Mouse (Mus musculus): ENCODE measurements around the gene Tmc6. TPM values are rescaled to one million over a fixed set of nuclear protein-coding genes. Genes with fewer than 3 reads are reported as not detected.
"Not testable (repeated sequence)": the region's sequence is repeated elsewhere in the genome, so short reads cannot be mapped to it uniquely, and the experiment has no call there.

The Tmc6 gene
- polyA plus RNA-seq, 1 experiment from 2014 or later, result 20.9 TPM

DNA sequence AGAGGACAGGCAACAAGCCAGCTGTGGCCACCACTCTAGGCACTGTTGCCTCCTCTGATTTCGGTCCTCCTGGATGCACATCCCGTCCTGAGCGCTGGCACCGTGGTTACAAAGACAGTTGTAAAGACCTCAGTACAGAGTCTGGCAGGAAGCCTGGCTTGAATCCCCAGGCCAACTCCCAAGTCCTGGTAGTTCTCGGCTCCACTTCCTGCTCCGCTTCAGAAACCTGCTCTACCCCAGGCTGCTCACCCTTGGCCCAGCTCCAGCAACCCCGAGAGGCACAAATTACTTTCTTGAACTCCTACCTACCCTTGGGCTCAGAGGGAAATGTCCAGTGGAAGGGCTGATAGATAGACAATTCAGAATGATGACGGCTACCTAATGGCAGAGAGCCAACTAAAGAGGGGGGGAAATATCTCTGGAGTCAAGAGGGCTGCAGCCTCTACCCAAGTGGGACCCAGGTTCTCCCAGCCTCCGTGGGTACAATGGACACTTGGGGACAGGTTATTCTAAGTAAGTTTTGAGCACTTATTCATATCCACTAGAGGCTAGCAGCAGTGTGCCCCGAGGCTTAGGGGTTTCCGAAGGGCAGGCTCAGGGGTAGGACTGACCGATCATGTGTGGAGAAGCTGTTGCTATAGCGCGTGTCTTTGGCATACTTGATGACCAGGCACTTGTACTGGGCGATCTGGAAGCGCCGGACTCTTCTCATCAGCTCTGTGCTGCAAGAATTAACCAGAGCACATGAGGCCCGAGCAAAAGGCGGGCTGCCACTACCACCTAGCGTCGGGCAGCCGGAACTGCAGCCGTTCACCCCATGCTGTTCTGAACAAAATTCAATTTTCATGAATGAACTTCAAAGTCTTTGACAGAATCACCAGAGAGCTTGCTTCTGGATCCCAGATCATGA is 42.3 kb upstream of the Tmc6 start:
- H3K4me3 ChIP-seq, result peak overlapping the region; percentile 65
- peak overlapping the region; percentile 95 for H3K27ac ChIP-seq
- peak; percentile 67 for ATAC-seq (replicated peaks; ENCODE audit: insufficient number of reproducible peaks, insufficient read depth, low FRiP score, low read depth)
- WGBS, result 8% methylated on average over 23 of the region's 23 CpGs
- H3K27me3 ChIP-seq, result no peaks in the 10 kb centered on the region
- H3K9ac ChIP-seq, result peak overlapping the region; percentile 73
- H3K4me2 ChIP-seq, result peak overlapping the region; percentile 92
- peaks cover 26% of the 10 kb centered on the region for H3K36me3 ChIP-seq
- no peaks in the 10 kb centered on the region for H3K9me3 ChIP-seq (replicated peaks)
- H3K4me1 ChIP-seq (replicated peaks), result peaks cover 87% of the 10 kb centered on the region

GRCm38 (mm10) chr11:117823411-117823810 is 41.4 kb upstream of the Tmc6 start:
- H3K4me1 ChIP-seq (replicated peaks), result peaks cover 84% of the 10 kb centered on the region
- no peak for ATAC-seq (replicated peaks; ENCODE audit: insufficient number of reproducible peaks, insufficient read depth, low FRiP score, low read depth)
- peak overlapping the region; percentile 92 for H3K4me2 ChIP-seq
- peaks cover 26% of the 10 kb centered on the region for H3K36me3 ChIP-seq
- 85% methylated on average over 6 of the region's 6 CpGs for WGBS
- no peaks in the 10 kb centered on the region for H3K9me3 ChIP-seq (replicated peaks)
- peak overlapping the region; percentile 95 for H3K27ac ChIP-seq
- H3K4me3 ChIP-seq, result no peak overlapping the region; the same call in 1 of the 2 replicates
- H3K27me3 ChIP-seq, result no peaks in the 10 kb centered on the region
- no peak overlapping the region for H3K9ac ChIP-seq

GRCm38 (mm10) chr11:117822728-117823241 is 40.8 kb upstream of the Tmc6 start:
- Histone ChIP-seq H3K27me3 (no peaks in the 10 kb centered on the region), H3K9me3 (replicated peaks) (no peaks in the 10 kb centered on the region), H3K4me3 (no peak overlapping the region), H3K27ac (peak overlapping the region; percentile 95), H3K4me1 (replicated peaks) (peaks cover 84% of the 10 kb centered on the region), H3K36me3 (peaks cover 33% of the 10 kb centered on the region), H3K4me2 (peak overlapping the region; percentile 33), H3K9ac (no peak overlapping the region)
- 29% methylated on average over 7 of the region's 7 CpGs for WGBS
- ATAC-seq (replicated peaks; ENCODE audit: insufficient number of reproducible peaks, insufficient read depth, low FRiP score, low read depth), result no peak

GRCm38 (mm10) chr11:117821868-117822267 is 39.9 kb upstream of the Tmc6 start:
- no peak overlapping the region for H3K27ac ChIP-seq
- H3K9me3 ChIP-seq (replicated peaks), result no peaks in the 10 kb centered on the region
- peaks cover 75% of the 10 kb centered on the region for H3K4me1 ChIP-seq (replicated peaks)
- ATAC-seq (replicated peaks; ENCODE audit: insufficient number of reproducible peaks, insufficient read depth, low FRiP score, low read depth), result no peak
- WGBS, result 86% methylated on average over 9 of the region's 9 CpGs
- H3K36me3 ChIP-seq, result peaks cover 42% of the 10 kb centered on the region
- H3K4me2 ChIP-seq, result no peak overlapping the region
- no peaks in the 10 kb centered on the region for H3K27me3 ChIP-seq
- H3K4me3 ChIP-seq, result no peak overlapping the region
- H3K9ac ChIP-seq, result no peak overlapping the region

DNA sequence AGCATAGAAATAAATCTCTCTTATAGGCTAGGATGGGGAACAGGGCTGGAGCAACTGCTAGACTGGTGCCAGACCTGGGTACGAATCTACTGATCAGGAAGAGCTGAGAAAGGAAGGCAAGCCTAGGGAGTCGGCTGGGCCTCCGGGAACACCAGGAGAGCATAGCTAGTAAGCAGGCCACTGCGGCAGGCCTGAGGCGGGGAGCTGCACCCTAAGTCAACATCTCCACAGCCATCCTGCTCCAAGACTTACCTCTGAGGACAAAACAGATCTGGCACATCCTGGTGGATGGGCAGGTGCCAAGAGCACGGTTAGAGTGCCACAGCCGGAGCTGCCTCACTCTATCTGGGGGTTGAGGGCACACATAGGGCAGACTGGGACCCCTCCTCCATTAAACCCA is 38.2 kb upstream of the Tmc6 start:
- Histone ChIP-seq H3K27ac (peak overlapping the region; percentile 89), H3K4me1 (replicated peaks) (peaks cover 68% of the 10 kb centered on the region), H3K4me3 (no peak overlapping the region), H3K36me3 (peaks cover 54% of the 10 kb centered on the region), H3K9ac (no peak overlapping the region), H3K27me3 (no peaks in the 10 kb centered on the region), H3K9me3 (replicated peaks) (no peaks in the 10 kb centered on the region), H3K4me2 (no peak overlapping the region)
- WGBS, result 87% methylated on average over 7 of the region's 7 CpGs
- ATAC-seq (replicated peaks; ENCODE audit: insufficient number of reproducible peaks, insufficient read depth, low FRiP score, low read depth), result no peak

DNA sequence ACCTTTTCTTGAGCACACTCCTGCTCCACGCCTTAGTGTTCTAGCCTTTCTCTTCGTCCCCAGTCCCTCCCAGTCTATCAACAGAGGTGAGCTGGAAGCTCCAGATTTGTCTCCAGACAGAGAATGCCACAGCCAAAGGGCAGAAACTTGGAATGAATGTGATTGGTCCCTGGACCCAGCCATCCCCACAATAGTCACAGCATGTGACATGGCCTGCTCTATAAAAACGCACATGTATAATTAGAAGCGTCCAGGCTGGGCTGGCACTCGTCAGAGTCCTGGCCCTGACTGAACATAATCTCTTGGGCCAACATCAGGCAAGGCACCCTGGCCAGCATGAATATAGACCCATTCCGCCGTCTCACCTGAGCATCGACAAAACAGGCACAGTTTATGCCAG is 37.1 kb upstream of the Tmc6 start:
- peak; percentile 77 for ATAC-seq (replicated peaks; ENCODE audit: insufficient number of reproducible peaks, insufficient read depth, low FRiP score, low read depth)
- H3K27ac ChIP-seq, result peak overlapping the region; percentile 89

GRCm38 (mm10) chr11:117816389-117816996 is 34.5 kb upstream of the Tmc6 start:
- H3K27me3 ChIP-seq, result no peaks in the 10 kb centered on the region
- no peak overlapping the region for H3K4me2 ChIP-seq
- no peak overlapping the region for H3K4me3 ChIP-seq
- no peak for ATAC-seq (replicated peaks; ENCODE audit: insufficient number of reproducible peaks, insufficient read depth, low FRiP score, low read depth)
- peaks cover 51% of the 10 kb centered on the region for H3K4me1 ChIP-seq (replicated peaks)
- no peaks in the 10 kb centered on the region for H3K9me3 ChIP-seq (replicated peaks)
- WGBS, result 83% methylated on average over 13 of the region's 13 CpGs
- H3K36me3 ChIP-seq, result peaks cover 72% of the 10 kb centered on the region
- no peak overlapping the region for H3K9ac ChIP-seq
- no peak overlapping the region for H3K27ac ChIP-seq

More for the DNA sequence above, 37.1 kb upstream of the Tmc6 start:
- peak overlapping the region; percentile 17; the same call in 1 of the 2 replicates for H3K4me2 ChIP-seq
- H3K4me1 ChIP-seq (replicated peaks), result peaks cover 70% of the 10 kb centered on the region
- H3K36me3 ChIP-seq, result peaks cover 63% of the 10 kb centered on the region
- WGBS, result 49% methylated on average over 8 of the region's 8 CpGs
- H3K9ac ChIP-seq, result no peak overlapping the region
- H3K4me3 ChIP-seq, result no peak overlapping the region
- no peaks in the 10 kb centered on the region for H3K9me3 ChIP-seq (replicated peaks)
- no peaks in the 10 kb centered on the region for H3K27me3 ChIP-seq

DNA sequence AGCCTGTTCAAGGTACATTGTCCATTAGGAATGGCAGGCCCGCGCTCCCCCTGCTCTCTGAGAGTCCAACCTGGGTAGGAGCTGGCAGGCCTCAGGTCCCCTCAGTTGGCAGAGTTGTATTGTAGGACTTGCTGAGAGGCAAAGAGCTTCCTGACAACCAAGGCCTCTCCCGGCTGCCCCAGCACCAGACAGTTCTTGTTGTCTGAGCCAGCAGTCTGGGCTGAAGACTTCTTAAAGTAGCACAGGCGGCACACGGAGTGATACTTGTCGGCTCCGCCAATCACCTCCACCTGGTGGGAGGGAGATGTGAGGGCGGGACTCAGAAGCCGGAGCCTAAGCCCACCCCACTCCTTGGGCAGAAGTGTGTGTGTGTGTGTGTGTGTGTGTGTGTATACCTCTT is 33.9 kb upstream of the Tmc6 start:
- not testable (repeated sequence) for H3K9ac ChIP-seq; H3K27me3 ChIP-seq; ATAC-seq (replicated peaks; ENCODE audit: insufficient number of reproducible peaks, insufficient read depth, low FRiP score, low read depth); H3K4me2 ChIP-seq; H3K9me3 ChIP-seq (replicated peaks); H3K27ac ChIP-seq; H3K4me3 ChIP-seq
- Histone ChIP-seq H3K4me1 (replicated peaks) (peaks cover 58% of the 10 kb centered on the region), H3K36me3 (peaks cover 66% of the 10 kb centered on the region)
- 76% methylated on average over 9 of the region's 9 CpGs for WGBS

- Histone ChIP-seq H3K27me3 (no peaks in the 10 kb centered on the region), H3K9ac (0 out of 2 replicates have a peak overlapping the region, but pooled peaks have one; percentile 0), H3K4me1 (replicated peaks) (peaks cover 60% of the 10 kb centered on the region), H3K27ac (peak overlapping the region; percentile 42), H3K36me3 (peaks cover 58% of the 10 kb centered on the region), H3K4me2 (no peak overlapping the region), H3K4me3 (no peak overlapping the region), H3K9me3 (replicated peaks) (no peaks in the 10 kb centered on the region)
- WGBS, result 74% methylated on average over 6 of the region's 6 CpGs
- no peak for ATAC-seq (replicated peaks; ENCODE audit: insufficient number of reproducible peaks, insufficient read depth, low FRiP score, low read depth)
Observed at GRCm38 (mm10) chr11:117814704-117815366, 32.8 kb upstream of the Tmc6 start.

GRCm38 (mm10) chr11:117813867-117814266 is 31.9 kb upstream of the Tmc6 start:
- Histone ChIP-seq H3K27ac (peak overlapping the region; percentile 42; the same call in 1 of the 2 replicates), H3K4me1 (replicated peaks) (peaks cover 57% of the 10 kb centered on the region), H3K4me3 (no peak overlapping the region), H3K36me3 (peaks cover 58% of the 10 kb centered on the region), H3K4me2 (no peak overlapping the region), H3K9ac (no peak overlapping the region), H3K9me3 (replicated peaks) (no peaks in the 10 kb centered on the region), H3K27me3 (no peaks in the 10 kb centered on the region)
- ATAC-seq (replicated peaks; ENCODE audit: insufficient number of reproducible peaks, insufficient read depth, low FRiP score, low read depth), result no peak
- 58% methylated on average over 5 of the region's 5 CpGs for WGBS

Data from heart, embryonic 15.5 days (tissue).